Mouse (Mus musculus): ENCODE results near the gene Myog. TPM values are rescaled to one million over a fixed set of nuclear protein-coding genes. Genes with fewer than 3 reads are reported as not detected.

The Myog gene
- polyA plus RNA-seq (2014; fragmentation: Illumina TruSeq; extraction: RNeasy Lipid Tissue Mini Kit (QIAGEN cat#74804); ENCODE audit: low replicate concordance), result not detected

GRCm38 (mm10) chr1:134289598-134290099, at the start of gene Myog:
Gene Myog, plus strand, starts transcription at chr1:134289989.

GRCm38 (mm10) chr1:134332770-134333271, 43.0 kb downstream of the Myog start, which contains the start of gene Ppfia4:
Gene Ppfia4, minus strand, starts transcription at chr1:134332928.

Other genes starting within 250 kb of the Myog start
- 28.3 TPM for gene Btg2, start 210.9 kb upstream of the Myog start, polyA plus RNA-seq (2014; fragmentation: Illumina TruSeq; extraction: RNeasy Lipid Tissue Mini Kit (QIAGEN cat#74804); ENCODE audit: low replicate concordance)
- gene Chit1, start 178.7 kb upstream of the Myog start, polyA plus RNA-seq (2014; fragmentation: Illumina TruSeq; extraction: RNeasy Lipid Tissue Mini Kit (QIAGEN cat#74804); ENCODE audit: low replicate concordance), result not detected
- gene Chil1, start 107.8 kb upstream of the Myog start, polyA plus RNA-seq (2014; fragmentation: Illumina TruSeq; extraction: RNeasy Lipid Tissue Mini Kit (QIAGEN cat#74804); ENCODE audit: low replicate concordance), result not detected
- not detected for gene Mybph, start 96.5 kb upstream of the Myog start, polyA plus RNA-seq (2014; fragmentation: Illumina TruSeq; extraction: RNeasy Lipid Tissue Mini Kit (QIAGEN cat#74804); ENCODE audit: low replicate concordance)
- gene Adora1, start 54.6 kb upstream of the Myog start, polyA plus RNA-seq (2014; fragmentation: Illumina TruSeq; extraction: RNeasy Lipid Tissue Mini Kit (QIAGEN cat#74804); ENCODE audit: low replicate concordance), result 0.52 TPM
- gene Ppfia4, start 42.9 kb downstream of the Myog start, polyA plus RNA-seq (2014; fragmentation: Illumina TruSeq; extraction: RNeasy Lipid Tissue Mini Kit (QIAGEN cat#74804); ENCODE audit: low replicate concordance), result 0.82 TPM
- 186 TPM for gene Tmem183a, start 72.0 kb downstream of the Myog start, polyA plus RNA-seq (2014; fragmentation: Illumina TruSeq; extraction: RNeasy Lipid Tissue Mini Kit (QIAGEN cat#74804); ENCODE audit: low replicate concordance)
- gene 4933406M09Rik, start 96.0 kb downstream of the Myog start, polyA plus RNA-seq (2014; fragmentation: Illumina TruSeq; extraction: RNeasy Lipid Tissue Mini Kit (QIAGEN cat#74804); ENCODE audit: low replicate concordance), result not detected
- 6.0 TPM for gene Cyb5r1, start 115.6 kb downstream of the Myog start, polyA plus RNA-seq (2014; fragmentation: Illumina TruSeq; extraction: RNeasy Lipid Tissue Mini Kit (QIAGEN cat#74804); ENCODE audit: low replicate concordance)
- gene Adipor1, start 125.4 kb downstream of the Myog start, polyA plus RNA-seq (2014; fragmentation: Illumina TruSeq; extraction: RNeasy Lipid Tissue Mini Kit (QIAGEN cat#74804); ENCODE audit: low replicate concordance), result 51.6 TPM
- gene Klhl12, start 165.5 kb downstream of the Myog start, polyA plus RNA-seq (2014; fragmentation: Illumina TruSeq; extraction: RNeasy Lipid Tissue Mini Kit (QIAGEN cat#74804); ENCODE audit: low replicate concordance), result 15.7 TPM
- 45.4 TPM for gene Rabif, start 204.7 kb downstream of the Myog start, polyA plus RNA-seq (2014; fragmentation: Illumina TruSeq; extraction: RNeasy Lipid Tissue Mini Kit (QIAGEN cat#74804); ENCODE audit: low replicate concordance)